Mouse (Mus musculus) cerebral cortex, adult 2 months (tissue): ENCODE results near the gene Rgs19.

Source experiments
- WGBS: fragments of 180-500 bp; shearing (Covaris S2); methylation state at CpG from one replicate; pipeline ENCODE4 v1.1.7; 2018; 5-methylcytosine and 5-hydroxymethylcytosine counted together

The Rgs19 gene

DNA sequence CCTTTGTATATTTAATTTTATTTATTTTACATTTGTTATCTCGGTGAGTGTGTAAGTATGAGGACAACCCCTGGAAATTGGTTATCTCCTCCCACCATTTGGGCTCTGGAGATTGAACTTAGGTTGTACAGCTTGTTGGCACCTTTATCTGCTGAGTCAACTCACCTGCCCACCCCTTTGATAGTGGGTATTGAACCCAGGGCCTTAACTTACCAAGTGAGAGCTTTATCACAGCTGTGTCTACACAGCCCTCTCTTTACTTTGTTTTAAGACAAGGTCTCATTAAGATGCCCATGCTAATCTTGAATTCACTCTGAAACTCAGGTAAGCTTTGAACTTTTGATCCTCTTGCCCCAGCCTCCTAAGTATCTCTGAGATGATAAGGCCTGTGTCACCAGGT is 11.8 kb downstream of the Rgs19 start:
- 81% methylated on average over 1 of the region's 1 CpGs for WGBS

DNA sequence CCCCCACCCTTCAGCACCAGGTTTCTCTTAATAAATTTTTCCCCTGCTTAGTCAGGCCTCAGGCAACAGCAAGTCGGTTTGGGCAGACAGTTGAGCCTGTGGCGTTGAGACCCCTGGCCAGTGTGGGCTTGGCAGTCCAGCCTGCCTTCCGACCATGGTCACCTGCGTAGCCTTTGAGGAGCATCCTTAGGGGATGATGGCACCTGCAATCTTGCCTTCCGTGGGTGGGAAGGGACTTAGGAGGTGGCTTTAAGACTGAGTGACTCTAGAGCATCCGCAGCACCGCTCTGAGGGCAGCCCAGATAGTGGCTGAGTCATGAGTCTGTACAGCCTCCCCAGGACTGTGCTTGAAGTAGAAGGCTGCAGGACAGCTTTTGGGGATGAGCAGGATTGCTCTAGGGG is 13.1 kb downstream of the Rgs19 start:
- 9% methylated on average over 7 of the region's 7 CpGs for WGBS

DNA sequence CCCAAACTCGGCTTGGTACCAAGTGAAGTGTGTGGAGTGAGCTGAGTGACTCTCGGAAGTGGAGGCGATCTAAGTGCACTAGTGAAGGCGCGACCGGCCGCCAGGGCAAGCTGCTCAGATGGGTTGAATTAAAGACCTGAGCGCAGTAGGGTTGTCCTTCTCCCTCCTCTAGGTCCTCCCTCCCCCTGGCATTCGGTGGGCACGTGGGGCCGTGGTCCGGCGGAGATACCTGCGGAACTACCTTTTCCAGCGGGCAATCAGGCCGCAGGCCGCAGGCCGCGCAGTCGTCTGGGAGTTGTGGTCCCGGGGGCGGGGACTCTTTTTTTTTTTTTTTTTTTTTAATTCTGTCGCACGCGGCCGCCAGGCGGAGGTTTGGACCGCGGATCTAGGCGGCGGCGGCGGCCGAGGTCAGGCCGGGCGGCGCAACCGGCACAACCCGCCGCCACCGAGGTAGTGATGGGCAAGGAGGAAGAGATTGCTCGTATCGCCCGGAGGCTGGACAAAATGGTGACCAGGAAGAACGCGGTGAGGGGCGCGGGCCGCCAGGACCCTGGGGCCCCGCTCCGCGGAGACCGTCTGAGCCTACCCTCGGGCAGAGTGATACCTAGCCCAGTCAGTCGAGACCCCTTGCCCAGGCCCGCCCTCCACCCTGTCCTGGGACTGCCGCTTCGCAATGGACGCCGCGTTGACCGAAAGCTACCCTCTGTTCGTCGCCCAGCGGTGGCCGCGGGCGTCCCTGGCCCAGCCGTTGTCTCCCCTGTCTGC is 13.6 kb downstream of the Rgs19 start, which contains the start of gene Tcea2:
TSS of gene Tcea2 (plus strand) at position 360 of the 765 bp plus-strand sequence.
- under 1% methylated on average over 69 of the region's 69 CpGs for WGBS

DNA sequence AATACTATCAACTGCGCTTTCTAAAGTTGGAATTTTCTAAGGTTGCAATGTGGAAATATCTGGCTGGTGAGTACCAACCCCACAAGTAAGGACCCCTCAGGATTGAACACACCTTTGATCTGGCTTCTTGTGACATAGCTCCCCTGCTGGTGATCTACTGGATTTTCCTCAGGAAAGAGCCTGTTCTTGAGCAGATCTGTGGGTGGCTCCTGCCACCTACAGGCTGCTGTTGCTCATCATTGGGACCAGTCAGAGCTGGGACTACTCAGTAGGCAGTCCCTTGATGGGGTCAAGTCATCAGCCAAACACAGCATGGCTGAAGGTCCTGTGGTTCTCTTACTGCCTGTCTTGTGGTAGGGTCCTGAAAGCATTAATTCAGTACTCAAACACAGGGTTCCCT is 15.0 kb downstream of the Rgs19 start:
- WGBS: 57% methylated on average over 1 of the region's 1 CpGs

DNA sequence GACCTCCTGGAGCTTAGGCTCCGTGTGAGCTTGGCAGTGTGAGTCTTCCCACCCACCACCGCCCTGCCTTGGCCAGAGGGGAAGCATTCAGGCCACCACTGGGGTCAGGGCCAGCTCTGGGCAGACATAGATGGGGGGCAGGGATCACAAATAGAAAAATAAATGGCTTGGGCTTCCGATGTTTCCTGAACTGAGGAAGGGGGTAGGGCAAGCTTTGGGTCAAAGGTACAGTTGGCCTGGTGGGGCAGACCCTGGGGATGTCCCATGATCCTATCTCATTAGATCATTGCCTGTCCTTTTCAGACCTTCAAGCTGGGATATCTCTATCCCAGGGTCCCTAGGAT is 16.1 kb downstream of the Rgs19 start:
- 55% methylated on average over 3 of the region's 3 CpGs for WGBS

DNA sequence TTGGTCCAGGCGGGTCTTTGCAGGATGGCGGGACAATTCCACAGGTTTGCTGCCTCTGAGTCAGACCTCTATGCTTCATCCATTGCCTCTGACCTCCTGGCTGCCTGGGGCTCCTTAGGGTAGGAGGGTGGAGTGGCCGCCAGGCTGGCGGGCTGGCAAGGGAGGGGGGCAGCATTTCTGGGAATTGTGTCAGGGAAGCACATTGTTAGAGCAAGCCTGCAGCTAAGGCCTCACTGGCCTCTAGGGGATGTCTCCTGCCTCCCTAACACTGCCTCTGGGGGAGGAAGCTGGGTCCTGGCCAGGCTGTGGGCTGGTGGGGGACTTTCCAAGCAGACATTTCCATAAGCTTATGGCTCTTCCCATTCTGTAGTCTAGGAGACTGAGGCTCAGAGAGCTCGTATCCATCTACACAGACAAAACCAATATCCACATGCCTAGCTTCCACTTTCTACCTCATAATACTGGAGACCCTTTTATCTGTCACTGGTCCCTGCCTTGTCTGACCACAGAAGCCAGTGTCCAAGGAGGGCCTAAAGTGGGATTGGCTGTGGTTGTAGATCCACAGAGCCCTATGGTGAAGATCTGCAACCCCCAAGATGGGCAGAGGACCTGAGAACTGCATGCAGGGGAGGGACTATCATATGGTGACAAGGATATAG is 16.6 kb downstream of the Rgs19 start:
- WGBS: 59% methylated on average over 5 of the region's 5 CpGs

DNA sequence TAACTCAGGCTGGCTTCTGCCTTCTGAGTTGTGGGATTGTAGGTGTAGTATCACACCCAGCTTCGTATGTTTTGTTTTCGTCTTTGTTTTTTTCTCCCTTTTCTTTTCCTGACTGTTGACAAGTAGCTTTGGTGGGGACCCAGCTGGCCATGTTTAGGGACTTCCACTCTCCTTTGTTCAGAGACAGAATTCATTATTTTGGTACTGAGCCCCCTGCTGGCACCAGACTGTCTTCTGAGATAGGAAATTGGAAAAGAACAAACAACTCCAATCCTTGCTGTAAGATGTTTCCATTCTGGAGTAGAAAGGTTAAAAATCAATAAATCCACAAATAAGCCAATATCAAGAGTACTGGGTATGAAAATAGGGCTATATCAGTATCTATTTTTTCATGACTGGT is 17.4 kb downstream of the Rgs19 start:
- WGBS: 41% methylated on average over 2 of the region's 2 CpGs

DNA sequence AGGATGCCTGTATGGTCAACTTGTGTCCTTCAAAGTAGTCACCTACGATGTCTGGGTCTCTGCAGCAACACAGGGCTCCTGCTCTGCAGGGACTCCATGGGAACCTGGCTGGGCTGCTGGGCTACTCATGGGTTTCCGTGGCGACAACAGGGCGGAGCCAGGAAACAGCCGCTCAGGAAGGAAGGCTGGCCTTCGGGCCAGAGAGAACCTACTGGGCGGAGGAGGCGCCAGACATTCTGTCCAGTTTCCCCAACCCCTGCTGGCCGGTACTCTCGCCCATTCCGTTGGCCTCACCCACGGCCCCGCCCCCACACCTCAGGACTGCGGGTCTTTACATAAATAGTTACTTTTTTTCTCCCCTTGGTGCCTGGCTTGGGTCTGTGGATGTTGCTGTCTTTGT is 18.3 kb downstream of the Rgs19 start:
- WGBS: 7% methylated on average over 14 of the region's 14 CpGs

DNA sequence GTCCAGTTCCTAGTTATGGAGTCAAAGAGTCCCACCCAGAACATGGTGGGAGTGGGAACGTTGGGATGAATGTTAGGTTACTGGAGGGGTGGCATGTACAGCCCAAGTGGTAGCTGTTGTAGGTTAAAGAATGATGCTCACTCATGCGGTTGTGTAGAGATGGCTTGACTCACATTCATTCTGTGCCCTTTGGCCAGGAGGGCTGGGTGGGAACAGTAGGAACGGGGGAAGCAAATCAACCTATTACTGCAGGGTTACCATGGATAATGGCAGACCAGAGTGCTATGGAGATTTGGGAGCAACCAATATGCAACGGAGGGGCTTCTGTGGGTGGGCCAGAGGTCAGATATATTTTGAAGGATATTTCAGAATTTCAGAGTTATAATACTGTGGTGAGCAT is 18.8 kb downstream of the Rgs19 start:
- 76% methylated on average over 4 of the region's 4 CpGs for WGBS

DNA sequence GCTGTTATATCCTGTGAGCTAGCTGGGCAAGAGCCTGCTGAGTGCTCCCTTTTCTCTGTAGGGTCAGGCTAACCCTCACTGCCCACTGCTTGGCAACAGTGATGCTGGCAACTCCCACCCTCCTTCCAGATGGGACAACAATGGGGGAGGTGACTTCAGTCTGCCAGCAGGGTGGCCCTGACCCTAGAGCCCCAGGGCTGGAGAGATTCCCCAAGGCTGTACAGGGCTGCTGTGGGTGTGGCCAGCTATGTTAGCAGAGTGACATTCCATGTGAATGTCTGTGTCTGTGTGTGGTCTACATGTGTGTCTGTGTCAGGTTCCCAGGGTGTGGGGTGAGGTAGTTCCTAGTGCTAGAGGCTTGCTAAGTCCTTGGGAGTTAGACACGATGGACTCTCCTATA is 20.3 kb downstream of the Rgs19 start:
- 60% methylated on average over 1 of the region's 1 CpGs for whole genome bisulfite sequencing

DNA sequence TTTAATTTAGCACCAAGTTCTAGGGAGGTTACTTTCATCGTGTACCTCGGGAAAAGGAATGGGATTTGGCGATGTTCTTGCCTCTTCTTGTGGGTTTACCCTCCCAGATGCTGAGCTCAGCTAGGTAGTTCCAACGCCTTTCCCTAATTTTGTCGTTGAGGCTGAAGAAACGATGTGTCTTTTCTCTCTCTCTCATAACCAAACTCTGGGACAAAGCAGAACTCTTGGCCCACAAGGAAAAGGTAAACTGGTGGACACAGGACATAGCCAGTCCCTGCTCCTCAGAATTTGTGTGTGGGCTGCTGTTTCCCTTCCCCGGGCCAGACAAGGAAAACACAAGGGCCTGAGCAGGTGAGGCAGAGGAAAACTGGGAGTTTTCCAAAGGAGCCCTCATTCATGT is 21.8 kb downstream of the Rgs19 start:
- 46% methylated on average over 7 of the region's 7 CpGs for WGBS

DNA sequence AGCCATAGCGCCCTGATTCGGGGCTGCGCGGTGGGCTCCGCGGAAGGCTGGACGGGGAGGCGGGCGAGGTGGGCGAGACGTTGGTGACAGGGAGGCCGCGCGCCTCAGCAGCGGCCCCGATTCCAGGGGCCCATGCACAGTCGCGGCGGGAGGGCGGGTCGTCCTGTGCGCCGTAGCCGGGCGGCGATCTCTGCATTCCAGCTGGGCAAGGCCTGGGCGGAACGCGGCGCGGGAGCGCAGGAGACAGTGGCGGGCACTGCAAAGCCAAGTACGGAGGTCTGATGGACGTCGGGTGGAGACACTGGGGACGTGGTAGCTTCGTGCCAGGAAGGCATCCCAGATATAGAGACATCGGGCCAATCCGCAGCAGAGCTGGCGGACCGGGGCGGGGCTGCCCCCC is 22.5 kb downstream of the Rgs19 start, which contains the start of gene Sox18:
TSS of gene Sox18 (minus strand) at position 315 of the 400 bp plus-strand sequence.
- under 1% methylated on average over 42 of the region's 43 CpGs for WGBS

DNA sequence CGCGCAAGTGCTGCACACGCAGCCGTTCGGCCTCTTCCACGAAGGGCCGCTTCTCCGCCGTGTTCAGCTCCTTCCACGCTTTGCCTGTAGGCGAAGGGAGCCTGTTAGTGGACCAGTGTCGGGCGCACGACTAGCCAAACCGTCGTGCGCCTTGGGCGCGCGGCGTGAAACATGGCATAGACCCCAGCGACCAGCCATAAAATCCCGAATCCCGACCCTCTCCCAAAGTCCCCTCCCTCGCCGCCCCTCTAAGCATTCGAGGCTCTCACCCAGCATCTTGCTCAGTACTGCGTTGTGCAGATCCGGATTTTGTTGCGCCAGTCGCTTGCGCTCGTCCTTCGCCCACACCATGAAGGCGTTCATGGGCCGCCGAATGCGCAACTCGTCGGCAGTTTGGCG is 22.9 kb downstream of the Rgs19 start:
- WGBS: 1% methylated on average over 41 of the region's 41 CpGs

DNA sequence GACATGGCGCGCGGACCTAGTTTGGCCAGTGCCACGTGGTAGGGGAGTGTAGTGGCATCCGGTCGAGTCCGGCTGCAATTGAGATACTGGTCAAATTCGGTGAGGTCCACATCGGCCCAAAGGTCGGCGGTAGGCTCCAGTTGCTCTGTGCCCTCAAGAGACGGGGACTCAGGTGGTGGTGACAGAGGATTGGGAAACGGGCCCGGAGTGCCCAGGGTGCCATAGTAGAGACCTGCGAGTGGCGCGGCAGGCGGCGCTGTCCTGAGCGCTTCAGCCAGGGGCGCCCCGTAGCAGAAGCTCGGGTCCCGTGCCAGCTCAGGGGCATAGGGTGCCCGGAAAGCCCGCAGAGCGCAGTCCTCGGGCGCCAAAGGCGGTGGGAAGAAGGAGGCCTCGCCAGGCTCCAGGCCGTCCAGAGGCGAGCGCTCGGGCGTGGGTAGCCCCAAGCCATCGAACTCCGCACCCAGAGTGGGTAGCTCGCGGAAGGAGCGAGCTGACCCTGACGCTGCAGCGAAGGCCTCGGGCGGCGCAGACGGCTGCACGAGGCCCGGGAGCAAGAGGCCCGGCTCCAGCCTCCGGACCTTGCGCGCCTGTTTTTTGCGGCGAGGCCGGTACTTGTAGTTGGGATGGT is 23.4 kb downstream of the Rgs19 start:
- WGBS: 10% methylated on average over 56 of the region's 56 CpGs

DNA sequence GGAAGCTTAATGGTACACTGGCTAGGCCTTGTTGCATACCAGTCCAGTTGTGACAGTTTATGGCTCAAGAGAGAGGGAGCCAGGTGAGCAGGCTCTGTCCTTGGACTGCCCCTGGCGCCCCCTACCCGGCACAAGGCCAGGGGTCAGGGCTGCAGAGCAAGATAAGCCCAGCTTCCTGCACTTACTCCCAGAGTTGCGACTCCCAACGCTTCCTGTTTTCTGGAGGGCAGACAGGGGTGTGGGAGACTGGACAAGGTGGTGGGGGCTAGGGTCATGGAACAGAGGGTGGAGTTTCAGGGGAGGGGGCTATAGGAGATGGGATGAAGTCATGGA is 30.5 kb downstream of the Rgs19 start:
- WGBS: 44% methylated on average over 4 of the region's 4 CpGs

DNA sequence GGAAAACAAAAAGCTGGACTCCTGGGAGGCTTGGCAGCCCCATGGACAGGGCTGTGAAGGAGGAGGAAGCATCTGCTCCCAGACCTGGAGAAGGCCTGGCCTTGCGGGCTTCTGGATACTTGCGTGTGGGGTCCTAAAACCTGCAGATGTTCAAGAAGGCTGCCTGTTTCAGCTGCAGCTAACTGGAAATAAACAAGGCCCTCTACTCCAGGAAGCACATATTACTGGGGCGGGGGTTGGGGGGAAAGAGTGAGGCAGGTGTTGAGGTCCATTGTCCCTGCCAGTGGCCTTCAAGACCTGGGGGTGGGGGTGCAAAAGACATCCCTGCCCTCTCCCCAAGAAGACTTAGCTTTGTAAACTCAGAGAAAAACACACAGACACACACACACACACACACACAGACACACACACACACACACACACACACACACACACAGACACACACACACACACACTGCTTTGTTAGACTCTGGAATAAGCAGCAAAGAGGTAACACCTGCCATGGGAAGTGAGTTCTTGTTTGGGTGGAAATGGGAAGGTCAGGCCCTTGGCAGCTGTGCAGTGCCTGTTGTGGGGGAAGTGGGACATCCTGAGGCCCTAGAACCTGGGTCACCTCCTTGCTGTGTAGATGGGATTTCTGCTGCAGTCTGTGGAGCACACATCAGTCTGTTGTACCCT is 31.0 kb downstream of the Rgs19 start:
- WGBS: 90% methylated on average over 3 of the region's 3 CpGs

DNA sequence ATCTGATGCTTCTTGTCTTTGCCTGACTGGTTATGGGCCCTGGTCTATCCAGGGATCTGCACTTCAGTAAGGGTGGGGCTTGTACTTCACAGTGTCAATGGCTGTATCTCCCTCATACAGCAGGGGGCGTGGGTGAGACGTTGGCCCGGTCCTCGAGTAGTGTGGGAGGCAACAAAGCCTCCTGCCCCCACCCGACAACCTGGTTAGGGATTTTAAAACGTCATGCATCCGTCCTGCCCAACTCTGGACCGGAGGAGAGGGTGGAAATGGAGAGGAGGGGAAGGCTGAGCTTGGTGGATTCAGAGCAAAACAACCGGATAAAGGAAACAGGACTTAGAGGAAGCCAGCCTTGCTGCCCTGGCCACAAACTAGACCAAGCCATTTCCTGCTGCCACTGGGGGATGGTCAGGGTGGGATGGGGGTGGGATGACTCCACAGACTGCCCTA is 34.1 kb downstream of the Rgs19 start:
- 4% methylated on average over 9 of the region's 9 CpGs for WGBS

DNA sequence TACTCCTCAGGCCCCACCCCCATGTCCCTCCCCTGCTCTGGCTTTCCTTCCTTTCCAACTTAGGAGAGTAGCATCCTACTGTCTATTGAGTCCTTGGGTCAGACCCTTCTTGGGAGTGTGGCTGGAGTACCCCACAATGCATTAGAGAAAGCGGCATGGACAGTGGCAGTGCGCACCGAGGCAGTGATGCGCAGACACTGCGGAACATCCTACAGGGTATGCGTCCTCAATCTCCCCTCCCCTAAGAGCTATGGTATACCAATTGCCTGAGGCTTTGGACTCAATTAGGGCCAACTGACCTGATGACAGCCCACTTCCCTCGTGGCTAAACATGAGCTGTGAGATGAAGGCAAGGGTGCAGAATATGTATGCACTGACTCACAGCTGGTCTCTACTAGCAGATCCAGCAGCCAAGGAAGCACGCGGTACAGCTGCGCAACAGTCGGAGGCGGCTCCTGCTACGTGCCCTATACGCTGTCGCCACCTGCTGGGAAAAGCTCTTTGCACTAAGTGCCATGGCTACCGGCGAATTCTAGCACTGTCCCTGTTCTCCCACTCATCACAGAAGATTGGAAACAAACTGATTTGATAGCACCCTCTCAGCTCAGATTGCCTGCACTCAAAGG is 34.7 kb downstream of the Rgs19 start:
- 34% methylated on average over 17 of the region's 17 CpGs for WGBS

DNA sequence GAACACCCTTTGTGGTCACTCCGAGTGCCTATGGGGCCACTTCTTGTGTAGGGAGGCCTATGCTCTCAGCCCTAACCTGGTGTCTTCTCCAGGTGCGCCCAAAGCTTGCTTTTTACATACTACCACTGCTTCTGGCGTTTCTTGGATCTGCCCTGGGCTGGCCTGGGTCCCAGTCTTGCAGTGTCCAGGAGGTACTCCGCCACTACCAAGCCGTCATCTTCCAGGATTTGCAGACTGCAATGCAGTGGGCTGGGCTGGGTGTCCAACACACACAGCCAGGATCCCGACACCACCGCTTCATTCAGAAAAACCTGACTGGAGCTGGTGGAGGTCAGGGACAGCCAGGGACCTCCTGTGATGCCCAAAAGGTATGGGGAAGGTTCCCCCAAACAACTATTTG is 35.2 kb downstream of the Rgs19 start:
- WGBS: 83% methylated on average over 7 of the region's 7 CpGs

DNA sequence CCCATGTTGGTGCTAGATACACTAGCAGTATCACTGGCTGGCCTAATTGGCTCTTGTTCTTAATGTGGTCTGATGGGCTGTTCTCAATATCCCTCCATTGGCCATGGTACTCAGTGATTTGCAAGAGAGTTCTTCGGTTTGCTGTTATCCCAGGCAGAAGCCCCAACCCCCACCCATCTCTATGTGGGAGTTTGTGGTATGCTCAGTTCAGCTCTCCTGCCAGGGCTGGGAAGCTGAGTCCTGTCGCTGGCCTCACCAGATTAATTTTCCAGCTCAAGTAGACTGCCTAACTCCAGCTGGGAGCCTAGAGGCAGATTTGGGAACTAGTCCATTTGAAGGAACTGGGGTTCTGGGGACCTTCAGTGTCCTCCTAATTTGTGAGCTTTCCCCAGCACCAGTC is 36.3 kb downstream of the Rgs19 start:
- WGBS: 26% methylated on average over 2 of the region's 2 CpGs

DNA sequence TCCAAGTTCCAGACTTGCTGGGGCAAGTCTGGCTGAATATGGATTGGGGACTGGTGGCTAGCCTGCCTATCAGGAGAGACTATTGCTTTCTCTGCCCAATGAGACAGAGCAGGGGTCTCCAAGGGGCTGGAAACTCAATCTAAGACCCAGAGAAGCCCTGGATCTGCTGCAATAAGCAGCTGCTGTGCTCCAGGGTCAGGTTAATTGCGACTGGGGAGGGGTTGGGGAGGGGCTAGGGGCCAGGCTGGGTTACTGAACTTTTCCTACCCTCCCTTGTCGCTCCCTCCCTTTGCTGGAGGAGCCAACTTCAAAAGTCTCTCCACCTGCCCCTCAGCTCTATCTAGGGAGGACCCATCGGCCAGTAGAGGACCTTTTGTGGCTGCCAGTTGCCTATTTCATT is 37.0 kb downstream of the Rgs19 start, which contains the start of gene Gm29797:
TSS of gene Gm29797 (plus strand) at position 301 of the 400 bp plus-strand sequence.
- 82% methylated on average over 3 of the region's 3 CpGs for WGBS

DNA sequence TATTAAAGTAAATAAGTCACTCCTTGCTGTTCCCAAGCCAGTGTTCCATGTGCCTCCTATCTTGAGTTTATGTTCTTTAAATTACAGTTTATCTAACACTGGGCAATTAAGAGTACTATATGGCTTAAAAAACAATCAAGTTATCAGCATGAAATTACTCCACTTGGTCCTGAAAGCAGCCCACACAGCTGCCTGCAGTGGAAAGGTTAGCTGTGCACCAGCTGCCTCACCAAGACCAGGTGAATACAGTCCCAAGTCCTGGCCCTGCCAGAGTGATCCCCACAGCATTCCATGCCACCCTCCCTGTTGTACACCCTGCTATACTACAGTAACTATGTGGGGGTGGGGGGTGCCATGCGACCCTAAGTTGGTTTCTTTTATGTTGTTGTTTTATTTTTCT is 40.3 kb downstream of the Rgs19 start:
- whole genome bisulfite sequencing: 78% methylated on average over 1 of the region's 1 CpGs
